Mouse (Mus musculus) ES-Bruce4 (cell line): ENCODE results near the gene Ywhae.

Experiments used
- CTCF ChIP-seq: IDR thresholded peaks from one replicate; pipeline ENCODE4 v1.8.1; 2011; ENCODE audit warnings: low read depth, low read length
- EP300 ChIP-seq: IDR thresholded peaks from 2 replicates; pipeline ENCODE4 v1.6.1; 2011; ENCODE audit warnings: low read depth, low read length; ENCODE audit not compliant: insufficient read depth
- POLR2A ChIP-seq: IDR thresholded peaks from one replicate; pipeline ENCODE4 v1.8.1; 2011; ENCODE audit warnings: low read length; ENCODE audit not compliant: insufficient read depth

DNA sequence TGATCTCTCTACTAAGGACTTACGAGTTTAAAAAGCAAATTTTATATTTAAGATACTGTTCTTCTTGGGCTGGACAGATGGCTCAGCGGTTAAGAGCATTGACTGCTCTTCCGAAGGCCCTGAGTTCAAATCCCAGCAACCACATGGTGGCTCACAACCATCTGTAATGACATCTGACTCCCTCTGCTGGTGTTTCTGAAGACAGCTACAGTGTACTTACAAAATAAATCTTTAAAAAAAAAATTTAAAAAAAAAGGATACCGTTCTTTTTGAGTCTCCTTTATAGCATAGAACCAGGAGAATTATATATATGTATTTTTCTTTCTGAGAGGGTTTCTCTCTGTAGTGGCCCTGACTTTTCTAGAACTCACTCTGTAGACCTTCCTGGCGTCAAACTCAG, 32.1 kb upstream of the Ywhae start:
- TF ChIP-seq CTCF = no peak
- no peak for TF ChIP-seq POLR2A
- TF ChIP-seq EP300 = no peak
